Mouse (Mus musculus) CD8-positive naive resting alpha-beta T cell, adult 2 months (primary cell): ENCODE data around the gene Hist1h4h.
"Not testable (repeated sequence)": the region's sequence is repeated elsewhere in the genome, so short reads cannot be mapped to it uniquely, and the experiment has no call there.

Source experiments
- DNase-seq, 2 experiments: peaks; one replicate each; pipeline ENCODE4 v3.0.0; 2022; ENCODE audit warnings: low read depth in 2 of 2, low spot score in 2 of 2

Gene Hist1h4h

GRCm38 (mm10) chr13:23554925-23555838, 24.3 kb downstream of the Hist1h4h start:
- peak; percentile 30 to 57 for DNase-seq

- peak; percentile 28 to 57 for DNase-seq
Observed at GRCm38 (mm10) chr13:23555839-23556416, 25.1 kb downstream of the Hist1h4h start.

- DNase-seq = no peak
Observed at GRCm38 (mm10) chr13:23556906-23557305, 26.1 kb downstream of the Hist1h4h start.

- DNase-seq = not testable (repeated sequence)
Observed at GRCm38 (mm10) chr13:23560699-23561098, 29.8 kb downstream of the Hist1h4h start.

GRCm38 (mm10) chr13:23561531-23561882, 30.7 kb downstream of the Hist1h4h start:
- not testable (repeated sequence) for DNase-seq

GRCm38 (mm10) chr13:23561883-23562659, 31.2 kb downstream of the Hist1h4h start, which contains the start of gene Hist1h3e:
Gene Hist1h3e, minus strand, starts transcription at chr13:23562369.
- DNase-seq = peak; percentile 89 to 90

GRCm38 (mm10) chr13:23562699-23563462, 32.0 kb downstream of the Hist1h4h start:
- DNase-seq = peak in 1 of 2 experiments; percentile 28

- no peak for DNase-seq
Observed at GRCm38 (mm10) chr13:23564482-23564881, 33.6 kb downstream of the Hist1h4h start.

GRCm38 (mm10) chr13:23570261-23571021, 39.6 kb downstream of the Hist1h4h start:
- DNase-seq = not testable (repeated sequence)

- peak; percentile 48 to 67 for DNase-seq
Observed at GRCm38 (mm10) chr13:23571022-23571503, 40.2 kb downstream of the Hist1h4h start, which contains the start of the genes Hist1h2ae and Hist1h2bg. Gene Hist1h2ae, minus strand, starts transcription at chr13:23571220. Gene Hist1h2bg, plus strand, starts transcription at chr13:23571396.

GRCm38 (mm10) chr13:23571504-23572217, 40.8 kb downstream of the Hist1h4h start:
- DNase-seq = not testable (repeated sequence)

GRCm38 (mm10) chr13:23572218-23573033, 41.6 kb downstream of the Hist1h4h start:
- no peak for DNase-seq

- not testable (repeated sequence) for DNase-seq
Observed at GRCm38 (mm10) chr13:23573034-23573897, 42.4 kb downstream of the Hist1h4h start.

- peak; percentile 68 to 76 for DNase-seq
Observed at GRCm38 (mm10) chr13:23573898-23574524, 43.2 kb downstream of the Hist1h4h start, which contains the start of the genes Hist1h2bf and Hist1h2ad. Gene Hist1h2bf, minus strand, starts transcription at chr13:23574196. Gene Hist1h2ad, plus strand, starts transcription at chr13:23574381.

- DNase-seq = not testable (repeated sequence)
Observed at GRCm38 (mm10) chr13:23574546-23575170, 43.8 kb downstream of the Hist1h4h start.

GRCm38 (mm10) chr13:23575271-23575851, 44.5 kb downstream of the Hist1h4h start, which contains the start of gene Hist1h3d:
Gene Hist1h3d, plus strand, starts transcription at chr13:23575763.
- DNase-seq = no peak
